Mouse (Mus musculus) embryonic facial prominence, embryonic 14.5 days (tissue): ENCODE measurements around the gene Rufy1. TPM values are rescaled to one million over a fixed set of nuclear protein-coding genes. Genes with fewer than 3 reads are reported as not detected.

Experiments
- ATAC-seq: fragments of 200-750 bp; cut with Nextera tagmentation; 2 replicates; pipeline ENCODE4 v1.8.0; 2017; ENCODE audit warnings: low read depth, moderate number of reproducible peaks, moderate TSS enrichment
- DNase-seq: peaks from one replicate; pipeline ENCODE4 v3.0.0-alpha.2; 2015; ENCODE audit warnings: low spot score
- H3K27ac ChIP-seq: fragments of 300-500 bp; sonication (generic); replicated peaks from 2 replicates; pipeline ENCODE4 v1.5.1; 2014; ENCODE audit warnings: low read depth, mild to moderate bottlenecking, low read length, moderate library complexity
- H3K27me3 ChIP-seq: fragments of 300-500 bp; sonication (generic); replicated peaks from 2 replicates; pipeline ENCODE4 v1.6.1; 2014; ENCODE audit warnings: low read length; ENCODE audit not compliant: control insufficient read depth, insufficient read depth
- H3K36me3 ChIP-seq: fragments of 300-500 bp; sonication (generic); 2 replicates; pipeline ENCODE4 v1.6.1; 2014; ENCODE audit warnings: low read length, mixed read lengths; ENCODE audit not compliant: control insufficient read depth, insufficient read depth
- H3K4me1 ChIP-seq: fragments of 300-500 bp; sonication (generic); 2 replicates; pipeline ENCODE4 v1.6.1; 2014; ENCODE audit warnings: antibody characterized with exemption, low read length; ENCODE audit not compliant: control insufficient read depth, insufficient read depth
- H3K4me2 ChIP-seq: fragments of 300-500 bp; sonication (generic); 2 replicates; pipeline ENCODE4 v1.6.1; 2014; ENCODE audit warnings: low read depth, mild to moderate bottlenecking, low read length, moderate library complexity, mixed read lengths
- H3K4me3 ChIP-seq: fragments of 300-500 bp; sonication (generic); 2 replicates; pipeline ENCODE4 v1.5.1; 2014; ENCODE audit warnings: low read depth, mild to moderate bottlenecking, low read length
- H3K9ac ChIP-seq: fragments of 300-500 bp; sonication (generic); 2 replicates; pipeline ENCODE4 v1.6.1; 2014; ENCODE audit warnings: low read depth, mild to moderate bottlenecking, low read length, moderate library complexity, mixed read lengths
- H3K9me3 ChIP-seq: fragments of 300-500 bp; sonication (generic); 2 replicates; pipeline ENCODE4 v1.6.1; 2016; ENCODE audit warnings: low read length; ENCODE audit not compliant: control insufficient read depth
- WGBS: fragments of 180-500 bp; shearing (Covaris S2); extraction: QIAGEN DNeasy Blood & Tissue Kit; methylation state at CpG from one replicate; pipeline ENCODE4 v1.1.7; 2014; 5-methylcytosine and 5-hydroxymethylcytosine counted together
- polyA plus RNA-seq: library from polyadenylated mRNA; unstranded; fragments of >200 nt; fragmentation: Nextera tagmentation; extraction: Ambion mirVana; gene quantifications from 2 replicates; pipeline ENCODE4 v1.2.1, GENCODE M21; 2014

Rufy1 gene
- polyA plus RNA-seq, 1 experiment from 2014 or later: 23.1 TPM

DNA sequence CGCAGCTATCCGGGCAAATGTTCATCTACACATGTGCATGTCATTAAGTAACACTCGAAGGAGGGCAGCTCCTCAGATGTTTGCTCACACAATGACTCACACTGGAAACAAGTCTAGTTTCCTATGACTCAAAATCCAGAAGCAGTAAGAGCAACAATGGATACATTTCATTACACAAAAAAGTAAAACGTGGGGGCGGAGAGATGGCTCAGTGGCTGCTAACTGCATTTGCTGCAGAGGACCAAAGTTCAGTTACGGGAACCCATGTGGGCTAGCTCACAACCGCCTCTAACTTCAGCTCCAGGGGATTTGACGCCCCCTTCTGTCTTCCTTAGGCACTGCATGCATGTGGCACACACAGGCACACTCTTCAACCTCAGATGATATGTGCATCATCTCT lies 8.9 kb upstream of the Rufy1 start:
- no peak for ATAC-seq
- Histone ChIP-seq H3K4me2 (no peak overlapping the region), H3K4me1 (no peaks in the 10 kb centered on the region), H3K36me3 (no peaks in the 10 kb centered on the region), H3K27ac (no peak overlapping the region), H3K9ac (no peak overlapping the region), H3K27me3 (no peaks in the 10 kb centered on the region), H3K9me3 (no peaks in the 10 kb centered on the region), H3K4me3 (no peak overlapping the region)
- WGBS: 44% methylated on average over 8 of the region's 8 CpGs
- DNase-seq: peak; percentile 61

DNA sequence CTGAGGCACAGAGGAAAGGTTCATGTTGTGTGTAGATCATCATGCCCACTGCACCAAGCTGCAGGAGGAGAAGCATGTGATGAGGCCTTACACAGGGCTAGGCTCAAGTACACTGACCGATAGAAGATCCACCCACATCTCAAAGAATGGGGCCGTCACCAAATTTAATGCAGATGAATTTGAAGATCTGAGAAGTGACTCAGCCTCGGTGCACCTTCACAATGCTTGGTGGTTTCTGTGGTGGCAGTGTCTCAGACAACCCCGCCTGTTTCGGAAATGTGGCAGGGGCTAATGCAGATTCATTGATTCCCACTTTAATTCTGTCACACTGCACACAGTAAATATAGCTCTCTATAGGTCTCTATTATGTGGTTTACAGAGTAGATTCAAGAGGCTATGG lies 2.0 kb upstream of the Rufy1 start:
- H3K27me3 ChIP-seq: no peaks in the 10 kb centered on the region
- H3K9ac ChIP-seq: no peak overlapping the region
- H3K4me1 ChIP-seq: peaks cover 13% of the 10 kb centered on the region
- 87% methylated on average over 5 of the region's 5 CpGs for WGBS
- no peaks in the 10 kb centered on the region for H3K36me3 ChIP-seq
- ATAC-seq (no peak), DNase-seq (no peak)
- no peak overlapping the region for H3K4me3 ChIP-seq
- no peak overlapping the region for H3K4me2 ChIP-seq
- H3K27ac ChIP-seq: no peak overlapping the region
- no peaks in the 10 kb centered on the region for H3K9me3 ChIP-seq

- H3K4me3 ChIP-seq: no peak overlapping the region
- WGBS: 79% methylated on average over 3 of the region's 3 CpGs
- H3K36me3 ChIP-seq: no peaks in the 10 kb centered on the region
- no peak overlapping the region for H3K27ac ChIP-seq
- no peaks in the 10 kb centered on the region for H3K27me3 ChIP-seq
- no peaks in the 10 kb centered on the region for H3K9me3 ChIP-seq
- DNase-seq (no peak), ATAC-seq (no peak)
- no peak overlapping the region for H3K9ac ChIP-seq
- H3K4me1 ChIP-seq: peaks cover 13% of the 10 kb centered on the region
- H3K4me2 ChIP-seq: no peak overlapping the region
Measured at GRCm38 (mm10) chr11:50432069-50432440, 1.1 kb upstream of the Rufy1 start.

DNA sequence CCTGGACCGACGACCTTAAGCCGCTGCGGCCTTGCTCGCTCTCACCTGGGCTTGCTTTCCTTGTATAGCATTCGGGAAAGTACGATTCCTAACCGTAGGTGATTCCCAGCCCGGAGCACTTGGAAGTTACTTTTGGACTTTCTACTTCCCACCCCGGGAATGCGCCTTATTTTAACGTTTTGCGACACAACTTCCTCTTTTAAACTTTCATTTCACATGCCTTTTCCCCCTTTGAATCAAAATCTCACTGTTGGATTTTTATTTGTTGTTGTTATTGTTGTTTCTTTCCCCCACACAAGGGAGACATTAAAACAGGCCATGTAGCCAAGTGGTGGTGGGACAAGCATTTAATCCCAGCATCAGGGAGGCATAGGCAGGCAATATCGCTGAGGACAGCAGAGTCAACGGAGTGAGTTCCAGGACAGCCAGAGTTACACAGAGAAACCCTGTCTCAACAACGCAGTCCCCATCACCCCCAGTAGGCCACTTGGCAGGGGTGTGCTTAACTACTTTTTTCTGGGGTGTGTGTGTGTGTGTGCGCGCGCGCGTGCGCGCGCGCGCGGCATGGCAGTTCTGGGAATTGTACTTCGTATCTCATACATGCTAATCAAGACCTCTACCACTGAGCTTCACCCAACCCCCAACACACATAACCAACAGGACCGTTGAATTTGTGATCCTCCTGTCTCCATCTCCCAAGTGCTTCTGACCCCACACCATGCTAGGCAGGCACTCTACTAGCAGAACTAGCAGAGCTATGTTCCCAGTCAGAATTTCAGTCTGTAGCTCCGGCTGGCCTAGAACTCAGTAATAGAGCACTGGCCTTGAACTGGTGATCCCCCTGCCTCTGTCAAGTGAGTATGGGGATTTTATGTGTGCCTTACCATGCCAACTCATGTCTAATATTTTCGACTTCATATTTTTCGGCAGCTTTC lies 476 bp upstream of the Rufy1 start:
- peaks cover 13% of the 10 kb centered on the region for H3K4me1 ChIP-seq
- H3K27ac ChIP-seq: peak overlapping the region; percentile 94
- 31% methylated on average over 32 of the region's 32 CpGs for WGBS
- H3K4me2 ChIP-seq: peak overlapping the region; percentile 76
- 0 out of 2 replicates have a peak, but pooled peaks have one; percentile 16 for ATAC-seq
- H3K9me3 ChIP-seq: no peaks in the 10 kb centered on the region
- H3K9ac ChIP-seq: peak overlapping the region; percentile 94
- H3K27me3 ChIP-seq: no peaks in the 10 kb centered on the region
- no peak for DNase-seq
- no peaks in the 10 kb centered on the region for H3K36me3 ChIP-seq
- peak overlapping the region; percentile 87 for H3K4me3 ChIP-seq

GRCm38 (mm10) chr11:50426056-50426455 lies 4.9 kb downstream of the Rufy1 start:
- Histone ChIP-seq H3K27me3 (no peaks in the 10 kb centered on the region), H3K27ac (no peak overlapping the region), H3K9ac (no peak overlapping the region), H3K36me3 (0 out of 2 replicates have a peak, but pooled peaks cover under 1% of the 10 kb centered on the region), H3K4me1 (0 out of 2 replicates have a peak, but pooled peaks cover 17% of the 10 kb centered on the region), H3K4me2 (no peak overlapping the region), H3K4me3 (no peak overlapping the region), H3K9me3 (no peaks in the 10 kb centered on the region)
- whole genome bisulfite sequencing: 84% methylated on average over 4 of the region's 4 CpGs
- ATAC-seq (no peak), DNase-seq (no peak)

DNA sequence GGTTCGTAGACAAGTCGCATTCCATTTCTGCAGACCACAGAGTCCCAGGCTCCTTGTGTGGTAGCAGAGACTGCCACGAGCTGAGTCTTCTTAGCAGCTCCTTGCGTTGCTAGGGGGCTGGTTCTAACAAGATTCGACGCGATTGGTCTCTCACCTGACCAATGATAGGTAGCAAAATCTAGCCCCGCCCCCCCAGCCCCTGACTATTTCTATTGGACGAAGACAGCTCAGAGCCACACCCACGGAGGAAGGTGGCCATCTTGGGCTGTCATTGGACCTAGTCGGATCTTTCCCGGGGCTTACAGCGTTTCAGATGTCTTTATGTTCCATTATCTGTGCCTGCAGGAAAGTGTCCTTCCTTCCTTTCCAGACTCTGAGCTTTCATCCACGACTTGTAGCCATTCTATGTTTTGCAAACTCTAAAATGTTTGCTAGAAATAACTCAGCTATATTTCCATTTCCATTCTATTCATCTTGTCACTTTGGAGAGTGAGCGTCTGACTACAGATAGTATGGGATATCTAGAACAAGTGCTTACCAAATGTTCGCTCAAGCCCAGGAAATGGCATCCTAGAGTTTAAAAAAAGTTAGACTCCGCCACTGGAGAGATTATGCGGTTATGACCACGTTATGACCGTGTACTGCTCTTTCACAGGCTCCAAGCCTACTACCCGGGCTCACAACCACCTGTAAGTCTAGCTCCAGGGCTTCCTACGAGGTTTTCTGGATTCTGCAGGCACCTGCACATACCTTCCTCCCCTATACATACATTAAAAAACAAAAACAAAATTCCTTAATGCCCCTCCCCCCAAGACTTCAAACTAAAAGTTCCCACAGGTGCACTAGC lies 8.8 kb downstream of the Rufy1 start:
- Histone ChIP-seq H3K9me3 (no peaks in the 10 kb centered on the region), H3K27me3 (no peaks in the 10 kb centered on the region), H3K4me1 (0 out of 2 replicates have a peak, but pooled peaks cover 11% of the 10 kb centered on the region), H3K4me3 (peak overlapping the region; percentile 43), H3K9ac (peak overlapping the region; percentile 49), H3K36me3 (peaks cover 25% of the 10 kb centered on the region), H3K4me2 (peak overlapping the region; percentile 77), H3K27ac (peak overlapping the region; percentile 41)
- DNase-seq (peak; percentile 98), ATAC-seq (peak; percentile 98)
- WGBS: 23% methylated on average over 22 of the region's 22 CpGs

- Histone ChIP-seq H3K27ac (no peak overlapping the region; the same call in 1 of the 2 replicates), H3K36me3 (peaks cover 29% of the 10 kb centered on the region), H3K9me3 (no peaks in the 10 kb centered on the region), H3K4me1 (0 out of 2 replicates have a peak, but pooled peaks cover 11% of the 10 kb centered on the region), H3K4me2 (peak overlapping the region; percentile 77), H3K27me3 (no peaks in the 10 kb centered on the region), H3K9ac (peak overlapping the region; percentile 49), H3K4me3 (peak overlapping the region; percentile 43)
- 41% methylated on average over 5 of the region's 5 CpGs for WGBS
- DNase-seq: no peak
- no peak for ATAC-seq
Measured at GRCm38 (mm10) chr11:50421461-50421860, 9.5 kb downstream of the Rufy1 start.

GRCm38 (mm10) chr11:50417856-50418255 lies 13.1 kb downstream of the Rufy1 start:
- Histone ChIP-seq H3K9ac (no peak overlapping the region), H3K27ac (no peak overlapping the region), H3K27me3 (no peaks in the 10 kb centered on the region), H3K36me3 (peaks cover 60% of the 10 kb centered on the region), H3K4me3 (no peak overlapping the region), H3K4me1 (0 out of 2 replicates have a peak, but pooled peaks cover 11% of the 10 kb centered on the region), H3K9me3 (no peaks in the 10 kb centered on the region), H3K4me2 (no peak overlapping the region)
- no peak for ATAC-seq
- DNase-seq: no peak
- WGBS: 80% methylated on average over 2 of the region's 2 CpGs
